Mouse (Mus musculus) forebrain, embryonic 13.5 days (tissue): ENCODE results near the gene Tmem44. TPM values are rescaled to one million over a fixed set of nuclear protein-coding genes. Genes with fewer than 3 reads are reported as not detected.
A peak's percentile ranks its signal among the peaks of the same experiment; 100 is the strongest.

Experiments used
- ATAC-seq: fragments of 200-750 bp; cut with Nextera tagmentation; 2 replicates; pipeline ENCODE4 v1.8.0; 2017
- H3K27ac ChIP-seq: fragments of 300-500 bp; sonication (generic); 2 replicates; pipeline ENCODE4 v1.5.1; 2015; ENCODE audit warnings: inconsistent platforms, mild to moderate bottlenecking, moderate library complexity
- H3K27me3 ChIP-seq: fragments of 300-500 bp; sonication (generic); 2 replicates; pipeline ENCODE4 v1.6.1; 2015; ENCODE audit warnings: mild to moderate bottlenecking, inconsistent platforms
- H3K36me3 ChIP-seq: fragments of 300-500 bp; sonication (generic); 2 replicates; pipeline ENCODE4 v1.6.1; 2015; ENCODE audit warnings: mild to moderate bottlenecking, inconsistent platforms; ENCODE audit not compliant: poor library complexity, severe bottlenecking
- H3K4me1 ChIP-seq: fragments of 300-500 bp; sonication (generic); 2 replicates; pipeline ENCODE4 v1.6.1; 2015; ENCODE audit warnings: inconsistent platforms
- H3K4me2 ChIP-seq: fragments of 300-500 bp; sonication (generic); 2 replicates; pipeline ENCODE4 v1.6.1; 2015; ENCODE audit warnings: inconsistent platforms, mild to moderate bottlenecking, moderate library complexity
- H3K4me3 ChIP-seq: fragments of 300-500 bp; sonication (generic); 2 replicates; pipeline ENCODE4 v1.5.1; 2015; ENCODE audit warnings: mild to moderate bottlenecking, inconsistent platforms
- H3K9ac ChIP-seq: fragments of 300-500 bp; sonication (generic); 2 replicates; pipeline ENCODE4 v1.6.1; 2015; ENCODE audit warnings: mild to moderate bottlenecking, inconsistent platforms
- H3K9me3 ChIP-seq: fragments of 300-500 bp; sonication (generic); replicated peaks from 2 replicates; pipeline ENCODE4 v1.6.1; 2016; ENCODE audit warnings: inconsistent platforms
- WGBS: fragments of 180-500 bp; shearing (Covaris S2); methylation state at CpG from one replicate; pipeline ENCODE4 v1.1.7; 2015; 5-methylcytosine and 5-hydroxymethylcytosine counted together
- polyA plus RNA-seq: library from polyadenylated mRNA; unstranded; fragments of >200 nt; fragmentation: Nextera tagmentation; extraction: Ambion mirVana; gene quantifications from 2 replicates; pipeline ENCODE4 v1.2.1, GENCODE M21; 2015

The Tmem44 gene
- polyA plus RNA-seq = 56.2 and 60.8 TPM in 2 replicates

DNA sequence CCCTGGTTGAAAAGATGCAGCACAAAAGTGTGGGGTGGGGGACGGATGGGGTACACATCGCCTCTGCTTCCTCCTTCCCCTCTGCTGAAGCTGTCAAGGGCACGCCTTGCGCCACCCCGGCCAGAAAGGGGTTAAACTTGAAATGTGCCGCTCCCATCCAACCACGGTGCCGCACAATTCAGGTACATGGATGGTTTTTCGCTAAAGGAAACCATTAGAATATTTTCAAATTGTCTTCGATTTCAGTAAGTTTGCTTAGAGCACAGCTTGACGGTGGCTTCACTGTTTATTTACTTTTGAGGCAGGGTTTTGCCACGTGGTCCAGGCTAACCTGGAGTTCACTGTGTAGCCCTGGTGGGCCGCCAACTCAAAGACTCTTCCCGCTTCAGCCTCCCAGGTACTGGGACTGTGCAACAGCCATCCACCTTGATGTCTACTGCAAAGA lies at the start of gene Tmem44:
Gene Tmem44 (minus strand): TSS at position 95 of the 445 bp plus-strand sequence.
- no peaks in the 10 kb centered on the region for H3K27me3 ChIP-seq
- peak within 1 kb of the TSS; percentile 58 for H3K4me2 ChIP-seq
- WGBS = 8% methylated on average over 14 of the region's 14 CpGs
- peak within 1 kb of the TSS; percentile 72 for H3K27ac ChIP-seq
- H3K4me3 ChIP-seq = peak within 1 kb of the TSS; percentile 55
- ATAC-seq = peak; percentile 68
- H3K4me1 ChIP-seq = peaks cover 35% of the 10 kb centered on the region
- H3K9ac ChIP-seq = peak within 1 kb of the TSS; percentile 79
- peaks cover 13% of the 10 kb centered on the region for H3K9me3 ChIP-seq
- H3K36me3 ChIP-seq = peaks cover 23% of the 10 kb centered on the region

DNA sequence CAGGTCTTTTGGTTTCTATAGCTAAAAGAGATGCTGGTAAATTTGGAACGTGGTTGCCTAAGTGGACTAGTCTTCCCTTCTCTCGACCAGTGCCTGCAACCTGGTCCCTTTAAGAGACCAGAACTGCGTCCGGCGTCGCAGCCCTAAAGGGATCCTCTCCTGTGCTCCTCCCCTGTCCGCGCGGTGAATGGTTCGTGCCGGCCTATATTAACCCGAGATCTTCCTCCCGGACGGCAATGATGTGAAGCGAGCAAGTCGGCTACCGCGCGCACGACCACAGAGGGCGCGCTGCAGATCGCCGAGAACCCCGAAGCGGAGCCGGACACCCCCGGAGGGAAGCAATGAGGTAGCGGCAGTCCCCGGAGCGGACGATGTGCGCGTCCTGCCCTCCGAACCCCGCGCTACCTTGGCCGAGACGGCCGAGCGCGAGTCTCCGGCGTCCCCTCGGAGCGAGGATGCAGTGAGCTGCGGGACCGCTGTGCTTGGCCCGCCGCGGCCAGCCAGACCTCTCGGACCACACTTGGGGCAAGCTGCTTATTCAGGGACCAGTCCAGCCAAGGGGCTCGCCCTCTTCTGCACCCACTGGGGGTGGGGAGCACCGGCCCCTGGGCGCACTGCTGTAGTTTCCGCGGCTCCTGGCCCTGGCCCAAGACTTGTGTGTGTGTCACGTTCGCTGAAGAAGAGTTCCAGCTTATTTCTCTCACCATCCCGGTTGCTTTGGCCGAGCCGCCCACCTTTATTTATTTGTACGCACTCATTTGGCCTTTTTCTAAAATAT lies 49.0 kb upstream of the Tmem44 start, which contains the start of gene Fam43a:
Gene Fam43a (plus strand): TSS at position 233 of the 778 bp plus-strand sequence.
- Histone ChIP-seq H3K27me3 (peaks cover 66% of the 10 kb centered on the region), H3K9me3 (no peaks in the 10 kb centered on the region; the same call in 1 of the 2 replicates), H3K27ac (no peak within 1 kb of the TSS), H3K4me1 (peaks cover 51% of the 10 kb centered on the region), H3K9ac (peak within 1 kb of the TSS; percentile 70), H3K4me3 (peak within 1 kb of the TSS; percentile 60), H3K4me2 (peak within 1 kb of the TSS; percentile 96), H3K36me3 (no peaks in the 10 kb centered on the region)
- peak; percentile 60 for ATAC-seq
- WGBS = under 1% methylated on average over 62 of the region's 63 CpGs

DNA sequence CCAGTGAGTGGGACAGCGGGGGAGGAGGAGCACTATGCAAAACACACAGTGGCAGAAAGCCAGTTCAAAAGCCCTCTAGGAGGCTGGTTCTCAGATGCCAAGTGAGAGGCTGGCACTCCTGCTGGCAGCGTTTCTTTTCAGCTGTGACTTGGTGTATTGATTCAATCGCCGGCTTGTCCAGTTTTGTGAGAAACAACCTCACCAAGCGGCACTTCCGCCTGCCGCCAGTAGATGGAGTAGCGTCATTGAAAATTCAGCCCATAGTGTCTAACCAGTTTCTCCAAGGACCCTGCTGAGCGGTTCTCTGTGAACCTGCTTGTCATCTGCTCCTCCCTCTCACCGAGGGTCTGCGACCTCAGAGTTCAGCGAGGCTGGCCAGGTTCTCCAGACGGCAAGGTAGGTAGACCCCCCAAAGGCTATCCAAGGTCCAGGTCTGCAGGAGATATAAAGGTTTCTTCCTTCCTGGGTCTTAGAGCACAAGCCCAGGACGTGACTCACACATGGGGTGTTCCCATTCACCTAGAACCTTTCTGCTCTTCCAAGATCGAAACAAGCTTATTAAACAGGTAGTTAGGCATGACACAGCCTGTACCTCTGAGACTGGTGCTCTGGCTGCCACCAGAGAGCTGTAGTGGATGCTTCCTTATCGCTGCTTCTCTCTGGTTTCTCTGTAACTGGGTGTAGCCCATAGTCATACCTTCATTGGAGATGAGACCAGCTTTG lies 46.5 kb upstream of the Tmem44 start:
- H3K27me3 ChIP-seq = peaks cover 62% of the 10 kb centered on the region
- peak overlapping the region; percentile 53 for H3K4me2 ChIP-seq
- no peaks in the 10 kb centered on the region; the same call in 1 of the 2 replicates for H3K9me3 ChIP-seq
- no peak overlapping the region; the same call in 1 of the 2 replicates for H3K27ac ChIP-seq
- peak overlapping the region; percentile 43 for H3K9ac ChIP-seq
- peak overlapping the region; percentile 19; the same call in 1 of the 2 replicates for H3K4me3 ChIP-seq
- peaks cover 46% of the 10 kb centered on the region for H3K4me1 ChIP-seq
- peak; percentile 58 for ATAC-seq
- WGBS = 12% methylated on average over 16 of the region's 16 CpGs
- no peaks in the 10 kb centered on the region for H3K36me3 ChIP-seq

DNA sequence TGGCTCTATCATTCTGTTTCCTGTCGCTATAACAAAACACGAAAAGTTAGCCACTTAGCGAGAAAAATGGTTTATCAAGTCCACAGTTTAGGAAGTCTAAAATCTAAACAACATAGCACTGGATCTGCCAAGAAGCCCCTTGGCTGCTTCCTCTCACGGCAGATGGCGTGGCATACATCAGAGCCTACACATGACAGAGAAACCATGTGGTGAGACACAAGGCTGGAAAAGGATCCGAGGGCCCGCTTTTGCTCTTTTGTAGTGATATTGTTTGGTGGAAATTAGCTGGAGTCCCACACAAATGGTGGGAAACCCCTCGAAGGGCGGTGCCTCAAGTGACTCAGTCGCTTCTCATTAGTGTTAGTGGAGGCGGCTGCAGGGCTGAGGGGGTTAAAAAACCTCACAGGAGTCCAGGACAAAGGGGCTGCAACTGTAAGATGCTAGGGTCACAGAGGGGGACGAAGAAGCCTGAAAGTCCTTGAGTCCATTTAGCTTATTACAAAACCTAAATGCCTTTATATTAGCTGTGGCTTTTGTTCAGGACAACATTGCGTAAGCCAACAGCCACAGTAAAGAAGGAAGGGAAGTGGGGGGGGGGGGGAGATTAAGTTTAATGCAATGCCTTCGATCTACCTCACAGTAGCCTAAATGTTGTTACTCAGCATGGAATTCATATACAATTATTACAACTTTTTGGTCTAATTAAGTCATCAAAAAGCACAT lies 45.4 kb upstream of the Tmem44 start:
- no peak overlapping the region for H3K4me3 ChIP-seq
- WGBS = 26% methylated on average over 14 of the region's 14 CpGs
- no peak overlapping the region for H3K9ac ChIP-seq
- peaks cover 36% of the 10 kb centered on the region for H3K4me1 ChIP-seq
- H3K36me3 ChIP-seq = no peaks in the 10 kb centered on the region
- no peaks in the 10 kb centered on the region for H3K9me3 ChIP-seq
- H3K4me2 ChIP-seq = no peak overlapping the region
- peak; percentile 67; the same call in 1 of the 2 replicates for ATAC-seq
- H3K27me3 ChIP-seq = peaks cover 51% of the 10 kb centered on the region
- no peak overlapping the region for H3K27ac ChIP-seq

DNA sequence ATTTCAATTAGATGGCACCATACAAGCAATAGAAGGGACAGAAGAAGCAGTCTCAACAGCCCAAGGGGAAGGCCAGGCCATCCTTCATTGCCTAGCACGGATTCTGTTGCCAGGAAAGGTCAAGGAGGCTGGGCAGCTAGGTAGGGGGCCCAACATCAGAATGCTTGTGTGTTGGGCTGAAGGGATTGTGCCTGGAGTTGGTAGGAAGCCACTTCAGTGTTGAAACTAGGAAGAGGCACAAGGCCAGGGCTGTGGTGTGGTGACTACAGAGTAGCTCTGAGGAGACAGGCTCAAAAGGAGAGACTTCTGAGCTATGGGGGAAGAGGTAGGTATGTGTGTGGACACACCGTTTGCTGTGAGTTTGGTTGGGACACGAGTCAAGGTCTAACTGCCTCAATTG lies 44.7 kb upstream of the Tmem44 start:
- Histone ChIP-seq H3K9ac (no peak overlapping the region), H3K27me3 (peaks cover 45% of the 10 kb centered on the region), H3K27ac (no peak overlapping the region), H3K4me2 (no peak overlapping the region), H3K4me1 (peaks cover 29% of the 10 kb centered on the region), H3K4me3 (no peak overlapping the region), H3K36me3 (no peaks in the 10 kb centered on the region), H3K9me3 (no peaks in the 10 kb centered on the region)
- 51% methylated on average over 3 of the region's 3 CpGs for WGBS
- ATAC-seq = no peak

DNA sequence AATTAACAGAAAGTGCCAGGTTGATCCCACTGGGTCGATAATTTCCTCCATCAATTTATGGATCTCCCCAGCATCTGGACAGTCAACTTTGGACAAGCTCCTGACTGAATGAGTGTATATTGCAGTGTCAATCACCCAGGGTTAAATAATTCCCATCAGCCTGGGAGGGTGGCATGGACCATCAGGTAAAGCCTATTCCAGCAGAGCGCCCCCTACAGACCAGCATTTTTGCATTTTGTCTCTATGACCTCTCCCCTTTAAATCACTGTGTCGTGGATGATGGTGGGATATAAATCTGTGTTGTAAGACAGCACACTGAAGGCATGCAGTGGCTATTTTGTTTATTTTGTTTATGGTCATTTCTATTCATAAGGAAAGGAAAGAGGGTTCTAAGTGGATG lies 41.3 kb upstream of the Tmem44 start:
- Histone ChIP-seq H3K9me3 (no peaks in the 10 kb centered on the region), H3K4me1 (peaks cover 15% of the 10 kb centered on the region; the same call in 1 of the 2 replicates), H3K4me3 (no peak overlapping the region), H3K4me2 (no peak overlapping the region), H3K9ac (no peak overlapping the region), H3K36me3 (no peaks in the 10 kb centered on the region), H3K27me3 (peaks cover 23% of the 10 kb centered on the region), H3K27ac (no peak overlapping the region)
- ATAC-seq = no peak
- WGBS = 48% methylated on average over 3 of the region's 3 CpGs

DNA sequence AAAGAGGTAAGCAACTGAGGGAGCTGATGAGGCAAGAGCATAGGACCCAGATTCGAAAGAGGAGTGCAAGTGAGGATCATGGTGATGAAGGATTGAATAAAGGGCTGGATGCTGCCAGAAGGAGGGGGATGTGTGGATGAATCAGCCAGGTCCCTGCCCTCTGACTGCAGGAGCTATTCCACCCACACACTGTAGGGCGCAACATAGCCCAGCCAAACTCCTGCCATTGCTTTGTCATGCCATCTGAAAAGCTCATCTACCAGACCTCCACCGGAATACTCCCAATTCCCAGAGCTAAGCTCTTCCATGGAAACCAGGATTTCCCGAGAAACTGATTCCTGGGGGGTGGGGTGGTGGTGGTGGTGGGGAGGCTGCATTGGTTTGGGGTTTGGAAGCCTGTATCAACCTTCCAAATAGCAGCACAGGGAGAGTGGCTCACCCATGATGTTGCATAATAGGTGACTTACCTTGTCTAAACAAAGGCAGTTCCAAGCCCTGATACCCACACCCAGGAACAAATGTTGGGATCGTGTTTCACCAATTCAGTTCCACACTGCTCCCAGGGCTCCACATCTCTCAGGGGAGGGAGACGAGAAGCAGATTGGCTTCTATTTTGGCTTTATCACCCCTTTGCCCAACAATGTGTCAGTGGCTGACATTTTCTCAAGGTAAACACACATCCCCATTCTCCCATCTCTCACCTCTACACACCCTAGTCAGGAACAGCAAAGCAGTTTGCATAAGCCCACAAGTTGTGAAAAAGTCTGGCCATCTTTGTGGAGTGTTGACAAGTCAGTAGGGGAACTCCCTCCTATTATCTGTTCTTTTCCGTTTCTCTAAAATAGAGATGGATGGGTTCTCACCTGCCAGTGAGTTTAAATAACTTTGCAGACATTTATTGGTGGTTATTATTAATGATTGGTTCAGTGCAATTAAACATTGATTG lies 39.9 kb upstream of the Tmem44 start:
- ATAC-seq = no peak
- Histone ChIP-seq H3K27me3 (peaks cover 19% of the 10 kb centered on the region), H3K27ac (no peak overlapping the region), H3K4me2 (no peak overlapping the region), H3K9ac (no peak overlapping the region), H3K4me3 (no peak overlapping the region), H3K36me3 (0 out of 2 replicates have a peak, but pooled peaks cover under 1% of the 10 kb centered on the region), H3K4me1 (peaks cover 12% of the 10 kb centered on the region), H3K9me3 (no peaks in the 10 kb centered on the region)
- whole genome bisulfite sequencing = 44% methylated on average over 7 of the region's 7 CpGs

DNA sequence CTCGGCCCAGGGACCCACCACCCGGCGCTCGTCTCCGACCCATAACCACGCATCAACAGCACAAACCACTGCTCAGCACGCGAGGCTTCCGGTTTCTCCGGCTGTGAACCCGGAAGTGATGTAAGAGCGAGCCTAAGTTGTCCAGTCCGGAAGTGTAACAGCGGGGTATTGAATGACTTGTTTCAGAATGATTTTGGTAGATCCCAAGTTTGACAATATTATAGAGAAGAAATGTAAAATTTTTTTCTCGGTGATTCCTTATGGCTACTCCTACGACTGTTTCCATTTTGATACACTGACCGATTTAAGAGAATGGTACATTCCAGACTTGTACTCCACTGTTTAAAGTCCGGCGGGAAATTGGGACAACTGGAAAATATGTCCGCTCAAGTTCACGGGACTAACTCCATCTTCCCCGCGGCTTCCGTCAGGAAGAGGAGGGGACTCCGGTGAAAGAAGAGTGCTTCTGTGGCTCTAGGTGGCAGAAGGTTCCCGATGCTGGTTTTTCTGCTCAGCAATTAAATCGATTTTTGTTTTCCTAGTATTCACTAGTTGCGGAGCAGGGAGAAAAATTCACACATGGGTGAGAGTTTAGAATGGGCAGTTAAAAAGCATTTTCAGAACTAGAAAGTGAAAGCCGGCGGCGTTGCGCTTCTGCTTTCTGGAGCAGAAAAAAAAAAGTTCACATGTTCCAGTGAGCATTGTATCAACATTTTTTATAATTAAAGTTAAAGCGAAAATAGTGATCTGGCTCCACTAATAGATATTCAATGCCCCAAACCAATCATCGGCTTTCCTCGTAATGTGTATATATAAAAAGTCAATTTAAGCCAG lies 37.1 kb upstream of the Tmem44 start, which contains the start of gene Lsg1:
Gene Lsg1 (minus strand): TSS at position 99 of the 834 bp plus-strand sequence.
- peak; percentile 95 for ATAC-seq
- Histone ChIP-seq H3K9me3 (no peaks in the 10 kb centered on the region), H3K9ac (peak within 1 kb of the TSS; percentile 71), H3K36me3 (peaks cover 28% of the 10 kb centered on the region), H3K4me2 (peak within 1 kb of the TSS; percentile 90), H3K27ac (peak within 1 kb of the TSS; percentile 14; the same call in 1 of the 2 replicates), H3K27me3 (0 out of 2 replicates have a peak, but pooled peaks cover 4% of the 10 kb centered on the region), H3K4me3 (peak within 1 kb of the TSS; percentile 73), H3K4me1 (peaks cover 12% of the 10 kb centered on the region)
- WGBS = 3% methylated on average over 35 of the region's 35 CpGs

DNA sequence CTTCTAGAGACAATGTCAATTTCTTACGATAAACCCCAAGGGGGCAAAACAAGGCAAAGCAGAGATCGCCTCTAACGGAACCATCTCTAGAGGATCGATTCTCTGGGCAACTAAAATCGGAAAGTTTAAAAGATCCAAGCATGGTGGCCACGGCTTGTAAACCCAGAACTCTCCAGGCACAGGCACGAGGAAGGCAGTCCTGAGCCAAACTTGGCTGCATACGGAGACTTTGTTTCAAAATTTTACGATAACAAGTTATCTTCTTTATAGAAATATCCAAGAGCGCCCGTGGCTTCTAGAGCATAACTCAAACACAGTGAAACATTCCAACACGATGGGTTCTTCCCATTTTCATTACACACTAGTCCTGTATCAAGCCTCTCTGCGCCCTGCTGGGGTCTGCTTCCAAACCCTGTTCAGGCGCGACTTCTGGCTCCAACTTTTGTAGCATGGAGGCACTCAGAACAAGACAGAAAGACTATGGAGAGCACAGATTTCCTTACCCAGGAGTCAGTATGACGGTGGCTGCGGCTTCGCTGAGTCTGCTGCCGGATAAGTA lies 36.4 kb upstream of the Tmem44 start:
- peak overlapping the region; percentile 90 for H3K4me2 ChIP-seq
- H3K9me3 ChIP-seq = no peaks in the 10 kb centered on the region
- H3K36me3 ChIP-seq = peaks cover 35% of the 10 kb centered on the region
- H3K4me3 ChIP-seq = peak overlapping the region; percentile 73
- peak overlapping the region; percentile 14; the same call in 1 of the 2 replicates for H3K27ac ChIP-seq
- ATAC-seq = no peak
- peak overlapping the region; percentile 71 for H3K9ac ChIP-seq
- 0 out of 2 replicates have a peak, but pooled peaks cover 4% of the 10 kb centered on the region for H3K27me3 ChIP-seq
- peaks cover 12% of the 10 kb centered on the region for H3K4me1 ChIP-seq
- 3% methylated on average over 19 of the region's 19 CpGs for WGBS

DNA sequence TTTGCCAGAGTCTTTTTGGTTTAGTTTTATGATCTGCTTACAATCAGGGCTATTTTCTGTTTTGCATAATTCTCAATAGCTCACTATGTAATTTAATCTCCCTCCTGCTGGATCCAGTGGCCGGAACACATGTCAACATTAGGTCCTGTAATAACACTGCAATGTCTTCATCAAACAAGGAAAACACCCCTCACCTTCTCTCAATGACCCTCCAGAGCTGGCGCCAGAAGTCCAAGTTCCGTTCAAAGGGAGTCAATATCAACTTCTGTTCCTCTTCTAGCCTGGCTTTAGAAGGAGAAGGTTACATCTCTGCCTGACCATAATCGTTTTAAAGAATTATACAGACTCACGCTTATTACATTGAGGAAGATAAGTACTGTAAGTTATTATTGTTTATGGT lies 30.1 kb upstream of the Tmem44 start:
- Histone ChIP-seq H3K4me2 (no peak overlapping the region), H3K4me1 (no peaks in the 10 kb centered on the region), H3K27ac (no peak overlapping the region), H3K36me3 (peaks cover 97% of the 10 kb centered on the region), H3K4me3 (no peak overlapping the region), H3K9me3 (no peaks in the 10 kb centered on the region), H3K27me3 (no peaks in the 10 kb centered on the region), H3K9ac (no peak overlapping the region)
- WGBS = 90% methylated on average over 5 of the region's 5 CpGs
- ATAC-seq = no peak
